In the genomic region with DNA sequence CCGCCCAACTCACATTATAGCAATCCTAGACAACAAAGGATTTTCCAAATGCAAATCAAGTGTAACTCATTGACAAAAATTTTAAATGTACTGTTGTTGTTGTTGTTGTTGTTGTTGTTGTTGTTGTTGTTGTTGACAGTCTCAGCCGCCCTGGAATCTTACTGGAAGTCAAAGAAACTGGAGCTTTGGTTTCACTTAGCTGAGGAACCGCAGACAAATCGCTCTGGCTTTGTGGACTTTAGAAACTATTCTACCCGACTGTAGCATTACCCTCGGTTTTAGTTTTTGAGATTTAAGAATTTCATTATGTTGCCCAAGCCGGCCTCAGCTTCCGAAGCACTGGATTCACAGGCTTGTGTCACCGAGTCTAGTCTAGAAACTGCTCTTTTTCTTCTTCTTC, we compare ENCODE assay signal across 8 mouse cellular contexts. TPM values are rescaled to one million over a fixed set of nuclear protein-coding genes. Genes with fewer than 3 reads are reported as not detected.
DNase-seq lines count a peak whose midpoint lies in the region; ATAC-seq and TF ChIP-seq lines count a peak whose summit lies in the region.

No protein-coding gene starts in this region.

- H3K4me3 ChIP-seq in heart, embryonic 10.5 days = peak overlapping the region; percentile 68
- H3K4me3 ChIP-seq in G1E (ENCODE audit: low read depth, low read length) = peak overlapping the region; percentile 81
- peak overlapping the region; percentile 77 for H3K4me3 ChIP-seq in heart, postnatal 0 days (ENCODE audit: low read depth, low read length)
- peak overlapping the region; percentile 89 for H3K4me3 ChIP-seq in liver, postnatal 0 days (ENCODE audit: low read depth, low read length)

- DNase-seq in heart, embryonic 10.5 days (ENCODE audit: low spot score) = no peak
- no peak for DNase-seq in heart, postnatal 25 days (ENCODE audit: low spot score)
- no peak for DNase-seq in G1E (ENCODE audit: low spot score)
- DNase-seq in heart, postnatal 0 days (ENCODE audit: low spot score) = peak; percentile 23
- DNase-seq in liver, postnatal 0 days = no peak
- DNase-seq in adrenal gland, postnatal 10 days = no peak
- no peak for DNase-seq in yolk sac, embryonic 10.5 days (ENCODE audit: low spot score)
- DNase-seq in urinary bladder, postnatal 10 days (ENCODE audit: low spot score) = no peak

- no peak for TF ChIP-seq CTCF in G1E (IDR thresholded peaks at IDR 0.05; ENCODE audit: low read depth, low read length)
- TF ChIP-seq CTCF in heart, postnatal 0 days (IDR thresholded peaks at IDR 0.05; ENCODE audit: low read depth) = no peak
- TF ChIP-seq CTCF in liver, postnatal 0 days (IDR thresholded peaks at IDR 0.05; ENCODE audit: low read depth) = no peak

- peak overlapping the region; percentile 82 for H3K27ac ChIP-seq in heart, embryonic 10.5 days
- H3K27ac ChIP-seq in heart, postnatal 0 days (ENCODE audit: low read depth) = peak overlapping the region; percentile 84
- peak overlapping the region; percentile 89 for H3K27ac ChIP-seq in liver, postnatal 0 days (ENCODE audit: low read depth)

- no peaks in the 10 kb centered on the region for H3K9me3 ChIP-seq in heart, embryonic 10.5 days
- no peaks in the 10 kb centered on the region for H3K9me3 ChIP-seq in G1E (replicated peaks)
- no peaks in the 10 kb centered on the region for H3K9me3 ChIP-seq in heart, postnatal 0 days (replicated peaks; ENCODE audit: control insufficient read depth, low read length)
- no peaks in the 10 kb centered on the region for H3K9me3 ChIP-seq in liver, postnatal 0 days (ENCODE audit: low read length)

- H3K9ac ChIP-seq in heart, postnatal 0 days (replicated peaks; ENCODE audit: low read depth, low read length) = peak overlapping the region; percentile 65; the same call in 1 of the 2 replicates
- peak overlapping the region; percentile 86 for H3K9ac ChIP-seq in liver, postnatal 0 days (replicated peaks)

- H3K27me3 ChIP-seq in heart, embryonic 10.5 days (ENCODE audit: insufficient read depth, poor library complexity, severe bottlenecking) = 0 out of 2 replicates have a peak, but pooled peaks cover 4% of the 10 kb centered on the region
- no peaks in the 10 kb centered on the region for H3K27me3 ChIP-seq in G1E (ENCODE audit: insufficient read depth, low read length)
- H3K27me3 ChIP-seq in heart, postnatal 0 days (ENCODE audit: control insufficient read depth, insufficient read depth, low read length) = no peaks in the 10 kb centered on the region
- no peaks in the 10 kb centered on the region for H3K27me3 ChIP-seq in liver, postnatal 0 days (ENCODE audit: insufficient read depth, low read length)

- TF ChIP-seq EP300 in heart, postnatal 0 days (IDR thresholded peaks at IDR 0.05; ENCODE audit: low read depth) = no peak
- no peak for TF ChIP-seq EP300 in liver, postnatal 0 days (IDR thresholded peaks at IDR 0.05; ENCODE audit: low read depth)

- intact Hi-C loops in heart, postnatal 25 days (cut with DNase I) = loop anchor here (10.0 kb wide), 1 partner anchor 1509 kb away; a partner anchor contains a TSS

- no peak for ATAC-seq in G1E (ENCODE audit: extremely low read depth, insufficient number of reproducible peaks, low FRiP score, poor library complexity, severe bottlenecking)
- no peak for ATAC-seq in heart, postnatal 0 days (ENCODE audit: insufficient read depth, low read depth)
- no peak for ATAC-seq in liver, postnatal 0 days

- whole genome bisulfite sequencing in heart, embryonic 10.5 days = under 1% methylated on average over 9 of the region's 9 CpGs
- 3% methylated on average over 9 of the region's 9 CpGs for WGBS in heart, postnatal 0 days
- under 1% methylated on average over 9 of the region's 9 CpGs for WGBS in liver, postnatal 0 days (ENCODE audit: insufficient replicate concordance)

- H3K4me2 ChIP-seq in heart, postnatal 0 days (ENCODE audit: low read depth, low read length) = peak overlapping the region; percentile 71
- H3K4me2 ChIP-seq in liver, postnatal 0 days (ENCODE audit: low read depth, low read length) = peak overlapping the region; percentile 68

- no peaks in the 10 kb centered on the region for H3K36me3 ChIP-seq in heart, embryonic 10.5 days
- H3K36me3 ChIP-seq in G1E (replicated peaks) = no peaks in the 10 kb centered on the region
- no peaks in the 10 kb centered on the region for H3K36me3 ChIP-seq in heart, postnatal 0 days (replicated peaks; ENCODE audit: control insufficient read depth, insufficient read depth, low read length)
- no peaks in the 10 kb centered on the region for H3K36me3 ChIP-seq in liver, postnatal 0 days (replicated peaks; ENCODE audit: insufficient read depth, low read length)

- H3K4me1 ChIP-seq in heart, embryonic 10.5 days = peaks cover under 1% of the 10 kb centered on the region; the same call in 1 of the 2 replicates
- peaks cover 37% of the 10 kb centered on the region for H3K4me1 ChIP-seq in G1E (ENCODE audit: insufficient read depth, low read depth, low read length)
- no peaks in the 10 kb centered on the region for H3K4me1 ChIP-seq in heart, postnatal 0 days (ENCODE audit: control insufficient read depth, insufficient read depth)
- peaks cover 9% of the 10 kb centered on the region for H3K4me1 ChIP-seq in liver, postnatal 0 days (ENCODE audit: insufficient read depth)

RNA-seq across cellular contexts. Expression of a gene that starts 11.8 kb away (rescaled TPM):
- polyA plus RNA-seq in heart, embryonic 10.5 days (2016; fragmentation: Nextera tagmentation; extraction: Ambion mirVana) = 0.04 and 0.96 TPM in 2 replicates
- total RNA-seq in heart, postnatal 25 days (2021) = not detected
- 18.3 and 31.6 TPM in 2 replicates for total RNA-seq in G1E (2014; fragmentation: Nextera tagmentation)
- total RNA-seq in G1E (2017) = 0.82 and 1.5 TPM in 2 replicates
- polyA plus RNA-seq in G1E (2012) = 0.75 and 0.80 TPM in 2 replicates
- total RNA-seq in heart, postnatal 0 days (2014; rRNA removed; ENCODE audit: low replicate concordance) = 0.27 TPM in 1 of 2 replicates, not detected in the other
- polyA plus RNA-seq in heart, postnatal 0 days (2015; fragmentation: Nextera tagmentation; extraction: Ambion mirVana) = 0.14 and 0.18 TPM in 2 replicates
- polyA plus RNA-seq in liver, postnatal 0 days (2015; fragmentation: Nextera tagmentation; extraction: Ambion mirVana) = 0.92 and 0.96 TPM in 2 replicates
- under 1 TPM in 1 of 2 experiments, not detected in 1; 0.55 TPM for total RNA-seq in adrenal gland, postnatal 10 days (2021)

RNA-seq across cellular contexts. Expression of a gene that starts 30.3 kb away (rescaled TPM):
- 10.1 and 13.0 TPM in 2 replicates for polyA plus RNA-seq in heart, embryonic 10.5 days (2016; fragmentation: Nextera tagmentation; extraction: Ambion mirVana)
- 1 to 10 TPM; 3.9 to 4.4 TPM for total RNA-seq in heart, postnatal 25 days (2021)
- total RNA-seq in G1E (2014; fragmentation: Nextera tagmentation) (3.7 and 4.0 TPM in 2 replicates), G1E (2017) (9.5 and 11.4 TPM in 2 replicates)
- polyA plus RNA-seq in G1E (2012) = 6.5 and 6.9 TPM in 2 replicates
- 6.7 and 7.4 TPM in 2 replicates for total RNA-seq in heart, postnatal 0 days (2014; rRNA removed; ENCODE audit: low replicate concordance)
- 6.8 and 7.2 TPM in 2 replicates for polyA plus RNA-seq in heart, postnatal 0 days (2015; fragmentation: Nextera tagmentation; extraction: Ambion mirVana)
- polyA plus RNA-seq in liver, postnatal 0 days (2015; fragmentation: Nextera tagmentation; extraction: Ambion mirVana) = 4.3 and 4.8 TPM in 2 replicates
- total RNA-seq in adrenal gland, postnatal 10 days (2021) = 1 to 10 TPM; 6.1 to 7.1 TPM

RNA-seq across cellular contexts. Expression of a gene that starts 34.7 kb away (rescaled TPM):
- 0.30 and 0.75 TPM in 2 replicates for polyA plus RNA-seq in heart, embryonic 10.5 days (2016; fragmentation: Nextera tagmentation; extraction: Ambion mirVana)
- total RNA-seq in heart, postnatal 25 days (2021) = not detected
- total RNA-seq in G1E (2014; fragmentation: Nextera tagmentation) = not detected in 2 replicates
- 0.06 and 0.22 TPM in 2 replicates for total RNA-seq in G1E (2017)
- not detected in 2 replicates for polyA plus RNA-seq in G1E (2012)
- total RNA-seq in heart, postnatal 0 days (2014; rRNA removed; ENCODE audit: low replicate concordance) = not detected in 2 replicates
- polyA plus RNA-seq in heart, postnatal 0 days (2015; fragmentation: Nextera tagmentation; extraction: Ambion mirVana) = 0.04 and 0.15 TPM in 2 replicates
- not detected in 2 replicates for polyA plus RNA-seq in liver, postnatal 0 days (2015; fragmentation: Nextera tagmentation; extraction: Ambion mirVana)
- not detected for total RNA-seq in adrenal gland, postnatal 10 days (2021)
